Mouse (Mus musculus) stomach, embryonic 14.5 days (tissue): ENCODE measurements around the gene Cfap20. TPM values are rescaled to one million over a fixed set of nuclear protein-coding genes. Genes with fewer than 3 reads are reported as not detected.
"Not testable (repeated sequence)": the region's sequence is repeated elsewhere in the genome, so short reads cannot be mapped to it uniquely, and the experiment has no call there.

Source experiments
- ATAC-seq: fragments of 200-750 bp; cut with Nextera tagmentation; 2 replicates; pipeline ENCODE4 v1.8.0; 2017; ENCODE audit warnings: low read depth, moderate TSS enrichment; ENCODE audit not compliant: insufficient number of reproducible peaks, insufficient read depth, low FRiP score
- H3K27ac ChIP-seq: fragments of 300-500 bp; sonication (generic); 2 replicates; pipeline ENCODE4 v1.5.1; 2014; ENCODE audit warnings: mild to moderate bottlenecking, low read length, moderate library complexity, mixed read lengths
- H3K27me3 ChIP-seq: fragments of 300-500 bp; sonication (generic); 2 replicates; pipeline ENCODE4 v1.6.1; 2014; ENCODE audit warnings: low read length, control low read depth, mixed read lengths; ENCODE audit not compliant: control insufficient read depth, insufficient read depth
- H3K36me3 ChIP-seq: fragments of 300-500 bp; sonication (generic); 2 replicates; pipeline ENCODE4 v1.6.1; 2014; ENCODE audit warnings: mild to moderate bottlenecking, control low read depth, low read length, moderate library complexity, mixed read lengths; ENCODE audit not compliant: control insufficient read depth, insufficient read depth
- H3K4me1 ChIP-seq: fragments of 300-500 bp; sonication (generic); 2 replicates; pipeline ENCODE4 v1.6.1; 2014; ENCODE audit warnings: low read length, control low read depth, mixed read lengths; ENCODE audit not compliant: control insufficient read depth, insufficient read depth
- H3K4me2 ChIP-seq: fragments of 300-500 bp; sonication (generic); replicated peaks from 2 replicates; pipeline ENCODE4 v1.6.1; 2014; ENCODE audit warnings: low read depth, low read length, control low read depth
- H3K4me3 ChIP-seq: fragments of 300-500 bp; sonication (generic); 2 replicates; pipeline ENCODE4 v1.5.1; 2014; ENCODE audit warnings: low read depth, low read length, control low read depth
- H3K9ac ChIP-seq: fragments of 300-500 bp; sonication (generic); replicated peaks from 2 replicates; pipeline ENCODE4 v1.6.1; 2014; ENCODE audit warnings: low read depth, mild to moderate bottlenecking, control low read depth, low read length, moderate library complexity, mixed read lengths
- H3K9me3 ChIP-seq: fragments of 300-500 bp; sonication (generic); 2 replicates; pipeline ENCODE4 v1.6.1; 2016; ENCODE audit warnings: low read depth, low read length, control low read depth; ENCODE audit not compliant: control insufficient read depth
- WGBS: fragments of 180-500 bp; shearing (Covaris S2); extraction: QIAGEN DNeasy Blood & Tissue Kit; methylation state at CpG from one replicate; pipeline ENCODE4 v1.1.7; 2014; 5-methylcytosine and 5-hydroxymethylcytosine counted together
- polyA plus RNA-seq: library from polyadenylated mRNA; unstranded; fragments of >200 nt; fragmentation: Nextera tagmentation; extraction: Ambion mirVana; gene quantifications from 2 replicates; pipeline ENCODE4 v1.2.1, GENCODE M21; 2014

Gene Cfap20
- polyA plus RNA-seq, 1 experiment from 2014 or later, result 181 TPM

GRCm38 (mm10) chr8:95387936-95388335 lies 46.7 kb downstream of the Cfap20 start:
- 80% methylated on average over 7 of the region's 7 CpGs for WGBS
- Histone ChIP-seq H3K27ac (no peak overlapping the region), H3K4me3 (no peak overlapping the region), H3K36me3 (no peaks in the 10 kb centered on the region), H3K9ac (no peak overlapping the region), H3K4me1 (no peaks in the 10 kb centered on the region), H3K27me3 (no peaks in the 10 kb centered on the region), H3K4me2 (no peak overlapping the region), H3K9me3 (no peaks in the 10 kb centered on the region)
- no peak for ATAC-seq

GRCm38 (mm10) chr8:95387221-95387620 lies 47.4 kb downstream of the Cfap20 start:
- H3K36me3 ChIP-seq, result no peaks in the 10 kb centered on the region
- H3K27me3 ChIP-seq, result no peaks in the 10 kb centered on the region
- no peak overlapping the region for H3K4me2 ChIP-seq
- H3K4me3 ChIP-seq, result no peak overlapping the region
- H3K4me1 ChIP-seq, result no peaks in the 10 kb centered on the region
- 85% methylated on average over 10 of the region's 10 CpGs for WGBS
- H3K9me3 ChIP-seq, result no peaks in the 10 kb centered on the region
- no peak for ATAC-seq
- H3K27ac ChIP-seq, result no peak overlapping the region
- no peak overlapping the region for H3K9ac ChIP-seq

GRCm38 (mm10) chr8:95386037-95386436 lies 48.6 kb downstream of the Cfap20 start:
- no peak overlapping the region for H3K4me3 ChIP-seq
- no peak overlapping the region for H3K27ac ChIP-seq
- no peaks in the 10 kb centered on the region for H3K4me1 ChIP-seq
- H3K36me3 ChIP-seq, result no peaks in the 10 kb centered on the region
- no peak overlapping the region for H3K9ac ChIP-seq
- ATAC-seq, result no peak
- no peaks in the 10 kb centered on the region for H3K9me3 ChIP-seq
- H3K27me3 ChIP-seq, result no peaks in the 10 kb centered on the region
- 69% methylated on average over 5 of the region's 5 CpGs for WGBS
- H3K4me2 ChIP-seq, result no peak overlapping the region

- no peak overlapping the region for H3K9ac ChIP-seq
- H3K36me3 ChIP-seq, result no peaks in the 10 kb centered on the region
- H3K4me2 ChIP-seq, result no peak overlapping the region
- H3K4me3 ChIP-seq, result no peak overlapping the region
- ATAC-seq, result no peak
- H3K27me3 ChIP-seq, result no peaks in the 10 kb centered on the region
- WGBS, result 84% methylated on average over 3 of the region's 3 CpGs
- no peak overlapping the region for H3K27ac ChIP-seq
- no peaks in the 10 kb centered on the region for H3K4me1 ChIP-seq
- H3K9me3 ChIP-seq, result no peaks in the 10 kb centered on the region
These were observed 50.2 kb downstream of the Cfap20 start for GRCm38 (mm10) chr8:95384501-95384900.

- H3K4me3 ChIP-seq, result no peak overlapping the region
- WGBS, result 85% methylated on average over 3 of the region's 3 CpGs
These were observed 53.1 kb downstream of the Cfap20 start for GRCm38 (mm10) chr8:95381595-95381994.

GRCm38 (mm10) chr8:95380953-95381352 lies 53.7 kb downstream of the Cfap20 start:
- no peaks in the 10 kb centered on the region for H3K9me3 ChIP-seq
- no peak overlapping the region for H3K4me3 ChIP-seq
- ATAC-seq, result no peak
- H3K4me1 ChIP-seq, result peaks cover 14% of the 10 kb centered on the region
- no peaks in the 10 kb centered on the region for H3K27me3 ChIP-seq
- no peaks in the 10 kb centered on the region for H3K36me3 ChIP-seq
- no peak overlapping the region for H3K27ac ChIP-seq
- H3K4me2 ChIP-seq, result no peak overlapping the region
- H3K9ac ChIP-seq, result no peak overlapping the region

More at GRCm38 (mm10) chr8:95381595-95381994, 53.1 kb downstream of the Cfap20 start:
- peaks cover 14% of the 10 kb centered on the region for H3K4me1 ChIP-seq
- H3K27me3 ChIP-seq, result no peaks in the 10 kb centered on the region
- no peaks in the 10 kb centered on the region for H3K9me3 ChIP-seq
- H3K27ac ChIP-seq, result no peak overlapping the region
- H3K4me2 ChIP-seq, result no peak overlapping the region
- no peak for ATAC-seq
- H3K36me3 ChIP-seq, result no peaks in the 10 kb centered on the region
- H3K9ac ChIP-seq, result no peak overlapping the region

- WGBS, result 96% methylated on average over 11 of the region's 11 CpGs
- H3K4me1 ChIP-seq, result peaks cover 14% of the 10 kb centered on the region
- not testable (repeated sequence) for H3K9ac ChIP-seq, H3K27ac ChIP-seq, ATAC-seq, H3K9me3 ChIP-seq, H3K4me3 ChIP-seq, H3K4me2 ChIP-seq, H3K27me3 ChIP-seq, H3K36me3 ChIP-seq
These were observed 55.7 kb downstream of the Cfap20 start for GRCm38 (mm10) chr8:95378928-95379327.

- Histone ChIP-seq H3K9me3 (no peaks in the 10 kb centered on the region), H3K27ac (peak overlapping the region; percentile 89), H3K27me3 (no peaks in the 10 kb centered on the region), H3K36me3 (no peaks in the 10 kb centered on the region), H3K4me3 (no peak overlapping the region), H3K4me2 (no peak overlapping the region), H3K4me1 (peaks cover 14% of the 10 kb centered on the region), H3K9ac (no peak overlapping the region)
- WGBS, result 6% methylated on average over 7 of the region's 7 CpGs
- ATAC-seq, result peak; percentile 84
These were observed 56.8 kb downstream of the Cfap20 start for GRCm38 (mm10) chr8:95377863-95378291.

- Histone ChIP-seq H3K4me2 (no peak overlapping the region), H3K4me3 (no peak overlapping the region), H3K27ac (peak overlapping the region; percentile 89), H3K36me3 (peaks cover under 1% of the 10 kb centered on the region; the same call in 1 of the 2 replicates), H3K9me3 (no peaks in the 10 kb centered on the region), H3K9ac (no peak overlapping the region), H3K4me1 (peaks cover 14% of the 10 kb centered on the region), H3K27me3 (no peaks in the 10 kb centered on the region)
- no peak for ATAC-seq
- WGBS, result 71% methylated on average over 4 of the region's 4 CpGs
These were observed 57.6 kb downstream of the Cfap20 start for GRCm38 (mm10) chr8:95377101-95377500.
